Mouse (Mus musculus) brain, adult 2 months (tissue): ENCODE measurements around the gene Ick.
"Not testable (repeated sequence)": the region's sequence is repeated elsewhere in the genome, so short reads cannot be mapped to it uniquely, and the experiment has no call there.

Experiments used
- DNase-seq: peaks from one replicate; pipeline ENCODE4 v3.0.0; 2011; ENCODE audit warnings: low read depth, low spot score

Gene Ick

DNA sequence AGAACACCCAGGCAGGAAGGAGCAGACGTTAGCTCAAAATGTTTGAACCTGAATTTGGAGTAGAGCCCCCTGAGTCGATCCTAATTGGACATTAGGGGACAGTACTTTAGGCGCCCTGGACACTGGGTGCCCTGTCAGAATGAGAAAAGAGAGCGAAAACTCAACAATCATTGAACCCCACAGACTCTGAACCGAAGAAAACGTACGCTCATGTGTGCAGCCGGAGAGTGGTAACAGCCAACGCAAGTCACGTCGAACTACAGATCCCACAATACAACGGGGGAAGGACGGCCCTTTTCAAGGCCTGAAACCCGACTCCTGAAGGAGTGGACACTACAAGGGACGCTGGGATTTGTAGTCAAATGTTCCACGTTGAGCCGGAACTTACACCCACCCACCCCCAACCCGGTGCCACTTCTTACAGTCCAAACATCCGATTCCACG, at the start of gene Ick, which contains the start of gene Fbxo9:
Gene Ick, plus strand, starts transcription at position 397 of the 444 bp plus-strand sequence.
Gene Fbxo9, minus strand, starts transcription at position 270 of the 444 bp plus-strand sequence.
- peak; percentile 99 for DNase-seq

DNA sequence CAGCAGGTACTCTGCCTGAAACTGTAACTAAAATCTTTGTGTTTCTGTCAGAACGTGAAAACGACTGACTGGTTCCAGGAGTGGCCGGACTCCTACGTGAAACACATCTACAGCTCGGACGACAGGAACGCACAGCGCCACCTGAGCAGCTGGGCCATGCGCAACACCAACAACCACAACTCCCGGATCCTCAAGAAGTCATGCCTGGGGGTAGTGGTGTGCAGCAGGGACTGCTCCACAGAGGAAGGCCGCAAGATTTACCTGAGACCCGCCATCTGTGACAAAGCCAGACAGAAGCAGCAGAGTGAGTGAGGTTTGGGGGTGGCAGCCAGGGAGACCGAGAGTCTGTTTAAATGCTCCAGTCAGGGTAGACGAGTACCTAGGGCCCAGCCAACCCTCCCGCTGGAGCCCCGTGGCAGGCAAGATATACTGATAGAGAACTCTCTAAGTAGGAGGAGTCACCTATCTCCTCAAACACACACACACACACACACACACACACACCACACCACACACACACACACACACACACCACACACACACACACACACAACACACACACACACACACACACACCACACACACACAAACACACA, 49.4 kb upstream of the Ick start:
- DNase-seq: no peak

DNA sequence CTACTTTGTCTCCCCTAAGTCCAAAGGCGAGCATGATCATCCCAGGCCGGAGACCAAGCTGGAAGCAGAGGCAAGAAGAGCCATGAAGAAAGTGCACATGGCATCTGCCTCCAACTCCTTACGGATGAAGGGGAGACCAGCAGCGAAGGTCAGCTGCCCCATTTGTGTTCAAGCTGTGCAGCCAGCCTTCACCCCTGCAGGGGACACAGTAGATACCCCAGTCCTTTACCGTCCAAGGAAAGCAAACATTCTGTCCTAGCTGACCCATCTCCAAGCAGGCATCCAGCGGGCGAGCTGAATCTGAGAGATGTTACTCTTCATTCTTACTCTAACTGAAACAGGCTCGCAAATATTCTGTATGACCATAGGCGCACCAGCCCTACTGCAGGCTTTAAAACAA, 46.6 kb upstream of the Ick start:
- no peak for DNase-seq

DNA sequence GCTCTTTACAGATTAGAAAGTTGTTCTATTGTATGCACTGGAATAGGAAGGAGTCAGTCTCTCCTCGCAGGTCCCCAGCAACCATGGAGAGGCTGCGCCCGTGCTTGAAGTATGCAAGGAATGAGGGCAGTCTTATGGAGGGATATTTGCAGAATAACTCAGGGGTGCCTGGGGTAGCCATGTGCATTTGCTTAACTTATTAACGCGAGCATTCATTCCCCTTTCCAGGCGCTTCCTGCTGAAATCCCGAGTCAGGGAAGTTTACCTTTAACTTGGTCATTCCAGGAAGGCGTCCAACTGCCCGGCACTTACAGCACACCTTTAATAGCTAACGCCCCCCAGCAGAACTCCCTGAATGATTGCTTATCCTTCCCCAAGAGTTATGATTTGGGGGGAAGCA, 44.9 kb upstream of the Ick start:
- no peak for DNase-seq

DNA sequence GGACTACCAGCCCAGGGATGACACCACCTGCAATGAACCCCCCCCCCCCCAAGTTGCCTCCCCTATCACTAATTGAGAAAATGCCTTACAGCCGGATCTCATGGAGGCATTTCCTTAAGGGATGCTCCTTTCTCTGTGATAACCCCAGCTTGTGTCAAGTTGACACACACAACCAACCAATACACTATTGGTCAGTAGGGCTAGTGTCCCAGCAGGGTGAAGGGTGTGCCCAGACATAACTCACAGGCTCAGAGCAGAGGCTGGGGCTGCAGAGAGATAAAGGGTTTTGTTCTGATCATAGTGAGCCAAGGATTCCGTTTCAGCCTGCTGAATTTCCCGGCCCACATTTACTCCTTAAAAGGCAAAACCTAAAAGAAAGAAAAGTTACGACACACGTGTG, 38.5 kb upstream of the Ick start:
- DNase-seq: no peak

DNA sequence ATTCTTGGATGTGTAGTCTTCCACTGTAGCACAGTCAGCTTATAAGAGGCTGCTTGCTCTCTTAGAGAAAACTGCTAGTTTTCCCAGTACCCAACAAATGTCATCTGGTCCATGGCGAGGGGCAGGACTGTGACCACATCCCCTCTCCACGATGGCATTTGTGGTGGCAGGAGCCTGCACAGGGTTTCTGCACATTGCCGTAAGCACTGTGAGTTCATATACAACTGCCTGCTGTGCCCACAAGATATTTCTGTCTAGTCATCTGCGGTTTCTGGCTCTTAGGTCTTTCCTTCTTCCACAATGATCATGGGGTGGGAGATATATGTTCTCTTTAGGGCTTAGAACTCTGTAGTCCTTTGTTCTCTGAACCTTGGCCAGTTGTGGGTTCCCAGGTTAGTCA, 37.4 kb upstream of the Ick start:
- no peak for DNase-seq

DNA sequence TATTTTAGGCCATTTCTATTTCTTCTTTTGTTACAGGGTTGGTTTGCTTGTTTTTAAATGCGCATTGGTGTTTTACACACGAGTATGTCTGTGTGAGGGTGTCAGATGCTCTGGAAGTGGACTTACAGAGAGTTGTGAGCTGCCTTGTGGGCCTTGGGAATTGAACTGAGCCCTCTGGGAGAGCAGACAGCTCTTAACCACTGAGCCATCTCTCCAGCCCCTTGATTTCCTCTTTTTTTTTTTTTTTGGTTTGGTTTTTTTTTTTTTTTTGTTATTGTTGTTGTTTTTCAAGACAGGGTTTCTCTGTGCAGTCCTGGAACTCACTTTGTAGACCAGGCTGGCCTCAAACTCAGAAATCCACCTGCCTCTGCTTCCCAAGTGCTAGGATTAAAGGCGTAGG, 35.7 kb upstream of the Ick start:
- not testable (repeated sequence) for DNase-seq

DNA sequence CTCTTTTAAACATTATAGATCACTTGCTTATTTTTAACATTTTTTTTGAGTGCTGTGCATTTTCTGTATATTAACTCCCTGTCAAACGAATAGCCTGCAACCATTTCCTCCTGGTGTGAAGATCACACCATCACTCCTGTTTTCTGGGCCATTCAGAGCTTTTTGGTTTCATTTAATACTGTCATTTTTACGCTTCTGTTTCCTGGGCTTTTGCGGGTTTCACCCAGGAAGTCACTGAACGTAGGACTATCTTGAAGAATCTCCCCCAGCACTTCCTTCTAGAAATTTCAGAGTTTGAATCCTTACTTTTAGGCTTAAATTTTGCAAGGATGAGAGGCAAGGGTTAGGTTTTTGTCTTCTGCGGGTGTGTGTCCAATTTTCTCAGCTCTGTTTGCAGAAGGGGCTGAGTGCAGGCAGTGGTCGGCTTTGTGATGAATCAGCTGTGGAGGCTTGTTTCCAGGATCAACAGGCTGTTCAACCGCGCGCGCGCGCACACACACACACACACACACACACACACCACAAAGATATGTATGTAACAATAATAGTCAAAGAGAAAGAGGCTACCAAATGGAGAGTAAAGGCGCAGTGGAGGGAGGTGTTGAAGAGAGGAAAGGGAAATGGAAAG, 35.2 kb upstream of the Ick start:
- no peak for DNase-seq

DNA sequence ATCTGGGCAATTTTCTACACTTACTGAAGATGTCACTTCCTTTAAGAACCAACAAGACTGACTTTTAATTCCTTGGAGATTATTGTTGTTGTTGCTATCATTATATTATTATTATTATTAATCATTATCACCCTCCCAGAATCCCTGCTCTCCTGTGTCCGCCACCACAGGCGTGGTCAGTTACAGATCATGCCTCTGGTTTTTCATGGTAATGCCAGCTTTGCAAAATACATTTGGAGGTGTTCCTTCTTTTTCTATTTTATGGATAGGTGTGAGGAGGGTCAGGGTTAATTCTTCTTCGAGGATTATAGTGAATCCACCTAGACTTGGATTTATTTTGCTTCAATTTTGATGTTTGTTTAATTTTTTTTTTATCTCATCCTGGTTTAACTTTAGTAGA, 33.7 kb upstream of the Ick start:
- DNase-seq: no peak

DNA sequence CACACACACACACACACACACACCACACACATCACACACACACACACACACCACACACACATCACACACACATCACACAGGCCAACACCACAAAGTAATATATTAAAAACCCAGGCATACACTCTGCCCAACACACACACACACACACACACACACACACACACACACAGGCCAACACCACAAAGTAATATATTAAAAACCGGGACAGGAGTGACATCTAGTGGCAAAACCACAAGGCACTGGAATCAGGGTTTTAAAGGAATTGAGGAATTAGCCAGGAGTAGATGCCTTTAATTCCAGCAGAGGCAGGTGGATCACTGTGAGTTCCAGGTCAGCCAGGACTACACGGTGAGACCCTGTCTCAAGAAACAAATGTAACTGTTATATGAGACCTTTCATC, 30.8 kb upstream of the Ick start:
- peak; percentile 43 for DNase-seq

DNA sequence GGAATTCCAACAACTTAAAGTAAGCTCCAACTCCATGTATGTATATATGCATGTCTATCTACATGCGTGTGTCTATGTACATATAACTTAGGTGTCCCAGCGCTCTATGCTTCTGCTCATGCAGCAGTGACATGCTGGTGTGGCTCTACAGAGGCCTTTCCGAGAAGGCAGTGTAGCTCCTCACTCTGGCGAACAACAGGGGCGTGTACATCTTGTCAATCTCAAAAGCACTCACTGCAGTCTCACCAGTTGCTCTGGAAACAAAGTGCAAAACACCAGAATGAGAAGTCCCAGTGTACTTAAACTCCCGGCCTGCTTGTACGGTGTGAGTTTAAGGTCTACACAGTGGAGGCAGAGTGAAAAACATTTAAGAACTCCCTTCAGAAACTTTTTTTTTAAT, 27.2 kb upstream of the Ick start:
- DNase-seq: no peak

DNA sequence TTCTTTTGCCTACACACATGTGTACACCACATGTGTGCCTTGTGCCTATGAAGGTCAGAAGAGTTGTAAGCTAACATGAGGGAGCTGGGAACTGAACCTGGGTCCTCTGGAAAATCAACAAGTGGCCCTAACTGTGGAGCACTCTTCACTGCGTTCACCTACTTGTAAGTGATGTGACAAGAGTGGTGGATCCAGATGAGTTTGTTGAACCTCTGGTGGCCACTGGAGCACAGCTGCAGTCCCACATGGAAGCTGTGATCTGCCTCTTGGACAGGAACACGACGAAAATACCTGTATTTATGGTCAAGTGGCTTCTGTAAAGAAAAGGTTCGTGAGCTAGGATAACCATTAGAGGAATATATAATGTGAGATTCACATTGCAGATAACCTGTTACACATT, 24.7 kb upstream of the Ick start:
- DNase-seq: no peak

DNA sequence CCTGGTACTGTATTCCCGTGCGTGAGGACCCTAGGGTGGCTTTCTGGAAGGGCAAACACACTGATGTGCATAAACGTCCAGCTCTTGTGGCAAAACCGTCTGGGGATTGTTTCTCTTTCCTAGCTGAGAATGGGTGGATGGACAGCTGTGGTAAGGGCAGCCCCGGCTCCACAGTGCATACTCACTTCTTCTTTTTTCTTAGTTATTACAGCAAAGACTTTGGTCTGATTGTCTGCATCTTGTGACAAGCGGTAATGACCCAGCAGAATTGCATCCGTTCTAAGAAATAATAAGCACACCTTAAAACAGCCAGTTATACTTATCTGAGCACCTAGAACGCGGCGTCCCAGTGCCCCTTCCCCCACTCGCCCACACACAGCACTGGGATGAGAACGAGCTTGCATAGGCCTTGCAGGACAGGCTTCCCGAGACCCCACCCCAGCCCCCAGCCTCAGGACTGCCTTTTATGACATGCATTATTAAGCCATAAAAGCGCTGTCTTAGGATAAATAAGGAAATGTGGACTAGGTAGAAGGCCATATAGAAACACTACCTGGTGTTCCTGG, 23.2 kb upstream of the Ick start:
- DNase-seq: no peak

DNA sequence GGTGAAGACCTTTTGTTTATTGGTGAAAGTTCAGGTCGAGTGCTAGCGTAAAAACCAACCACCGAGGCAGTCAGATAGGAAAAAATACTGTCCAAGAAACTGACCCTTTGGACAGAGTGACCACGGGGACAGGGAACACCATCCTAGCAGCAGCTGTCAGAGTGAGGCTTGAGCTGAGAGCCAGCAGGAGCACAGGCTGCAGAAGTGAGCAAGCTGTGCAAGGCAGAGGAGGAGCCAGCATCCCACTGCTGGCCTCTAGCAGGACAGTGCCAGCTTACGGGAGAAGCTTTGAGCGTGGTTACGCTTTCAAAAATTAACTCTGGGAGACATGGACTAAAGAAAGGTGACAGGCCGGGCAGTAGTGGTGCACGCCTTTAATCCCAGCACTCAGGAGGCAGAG, 21.2 kb upstream of the Ick start:
- no peak for DNase-seq

DNA sequence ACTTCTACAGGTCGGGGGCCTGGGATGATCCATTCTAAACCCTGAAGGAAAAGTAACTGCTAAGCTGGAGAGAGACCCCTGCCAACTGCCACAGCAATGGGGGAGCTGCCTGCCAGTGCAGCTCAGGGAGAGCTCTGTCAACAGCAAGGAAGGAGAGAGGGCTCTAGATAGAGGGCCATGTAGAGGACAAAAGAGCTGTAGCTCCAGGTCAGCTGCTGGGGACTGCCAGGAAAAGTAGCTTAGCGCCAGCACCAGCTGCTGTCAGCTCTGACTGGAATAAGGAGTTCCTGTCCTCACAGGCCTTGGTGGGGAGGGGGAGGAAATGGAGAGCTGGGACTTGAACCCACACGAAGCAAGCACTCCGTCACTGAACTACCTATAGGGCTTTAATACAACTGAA, 20.5 kb upstream of the Ick start:
- DNase-seq: peak; percentile 20

DNA sequence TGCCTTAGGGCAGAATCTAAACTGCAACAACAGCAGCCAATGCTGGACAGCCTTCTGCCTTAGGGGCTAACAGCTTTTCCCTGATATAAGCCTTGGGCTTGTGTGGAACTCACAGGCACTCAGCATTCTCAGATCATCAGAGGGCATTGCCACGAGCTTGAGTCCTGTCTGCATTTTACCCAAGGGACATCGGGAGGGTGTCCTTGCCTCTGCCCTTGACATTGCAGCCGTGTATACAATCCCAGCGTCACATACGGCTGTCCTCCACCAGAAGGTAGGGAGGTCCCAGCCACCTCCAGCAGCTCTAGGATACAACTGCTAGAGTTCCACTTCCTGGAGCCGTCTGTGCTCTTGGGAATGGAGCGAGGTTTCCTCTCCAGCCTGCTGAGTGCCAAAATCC, 20.0 kb upstream of the Ick start:
- DNase-seq: peak; percentile 20

DNA sequence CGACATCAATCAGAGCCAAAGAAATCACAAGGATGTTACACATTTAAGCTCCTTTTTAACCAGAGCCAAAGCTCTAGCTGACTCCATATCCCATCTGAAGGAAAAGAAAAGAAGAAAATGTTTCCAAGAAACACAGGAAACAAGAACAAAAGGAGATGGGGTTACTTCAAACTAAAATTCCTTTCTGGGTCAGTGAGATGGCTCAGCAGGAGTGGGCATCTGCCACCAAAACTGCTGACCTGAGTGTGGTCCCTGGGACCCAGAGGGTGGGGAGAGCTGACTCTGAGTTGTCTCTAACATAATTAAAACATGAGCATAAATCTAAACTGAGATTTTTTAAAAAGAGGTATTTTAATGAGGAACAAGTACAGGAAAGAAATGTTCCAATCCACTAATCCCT, 19.1 kb upstream of the Ick start:
- DNase-seq: peak; percentile 20

DNA sequence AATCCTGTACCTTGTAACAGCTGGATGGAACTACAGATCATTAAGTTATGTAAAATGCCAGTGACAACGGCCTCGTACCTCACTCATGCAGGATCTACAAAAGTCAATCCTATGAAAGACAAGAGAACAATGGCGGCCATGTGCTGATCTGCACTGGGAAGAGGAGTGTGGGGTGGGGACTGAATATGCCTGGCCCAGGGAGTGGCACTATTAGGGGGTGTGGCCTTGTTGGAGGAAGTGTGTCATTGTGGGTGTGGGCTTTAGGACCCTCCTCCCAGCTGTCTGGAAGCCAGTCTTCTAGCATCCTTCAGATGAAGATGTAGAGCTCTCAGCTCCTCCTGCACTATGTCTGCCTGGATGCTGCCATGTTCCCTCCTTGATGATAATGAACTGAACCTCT, 18.4 kb upstream of the Ick start:
- DNase-seq: no peak

DNA sequence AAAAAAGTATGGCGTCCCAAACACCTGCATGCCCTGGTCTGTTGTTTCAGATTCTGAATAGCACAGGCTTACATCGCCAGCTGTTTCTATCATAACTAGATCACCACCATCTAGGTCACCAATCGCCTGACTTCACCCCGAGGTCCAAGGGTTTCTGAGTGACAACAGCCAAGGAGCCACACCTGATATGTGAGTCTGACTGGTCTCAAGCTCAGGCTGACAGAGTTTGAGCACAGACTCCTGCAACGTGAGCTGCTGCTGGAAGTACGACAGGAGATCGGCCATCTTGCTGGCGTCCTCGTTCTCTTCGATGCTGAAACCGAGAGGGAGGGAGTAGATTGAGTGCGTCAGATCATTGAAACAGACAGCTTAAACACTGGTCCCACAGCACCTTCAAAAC, 13.3 kb upstream of the Ick start:
- no peak for DNase-seq

DNA sequence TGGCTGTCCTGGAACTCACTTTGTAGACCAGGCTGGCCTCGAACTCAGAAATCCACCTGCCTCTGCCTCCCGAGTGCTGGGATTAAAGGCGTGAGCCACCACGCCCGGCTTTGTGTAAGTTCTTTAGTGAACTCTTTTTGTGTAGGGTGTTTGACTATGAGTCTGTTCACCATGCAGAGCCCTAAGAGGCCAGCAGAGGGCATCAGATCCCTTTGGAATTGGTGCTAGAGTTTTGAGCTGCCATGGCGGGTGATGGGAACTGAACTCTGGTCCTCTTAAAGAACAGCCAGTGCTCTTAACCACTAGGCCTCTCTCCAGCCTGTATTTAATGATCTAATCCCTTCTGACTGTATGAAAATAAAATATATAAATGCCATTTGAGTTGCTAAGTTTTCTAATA, 12.6 kb upstream of the Ick start:
- no peak for DNase-seq

DNA sequence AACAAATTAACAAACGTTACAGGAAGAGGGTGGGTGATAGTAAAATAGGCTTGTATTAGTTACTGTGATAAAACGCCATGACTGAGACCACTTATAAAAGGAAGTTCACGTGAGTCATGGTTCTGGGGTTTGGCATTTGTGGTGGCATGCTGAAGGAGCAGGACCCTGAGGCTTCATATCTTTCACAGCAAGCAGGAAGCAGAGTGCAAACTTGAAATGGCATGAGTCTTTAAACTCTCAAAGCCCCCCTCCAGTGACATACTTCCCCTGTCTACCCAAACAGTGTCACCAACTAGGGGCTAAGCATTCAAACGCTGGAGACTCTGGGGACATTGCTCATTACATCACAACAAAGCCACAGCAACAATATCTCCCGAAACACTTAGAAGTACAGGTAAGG, 8.0 kb upstream of the Ick start:
- no peak for DNase-seq

DNA sequence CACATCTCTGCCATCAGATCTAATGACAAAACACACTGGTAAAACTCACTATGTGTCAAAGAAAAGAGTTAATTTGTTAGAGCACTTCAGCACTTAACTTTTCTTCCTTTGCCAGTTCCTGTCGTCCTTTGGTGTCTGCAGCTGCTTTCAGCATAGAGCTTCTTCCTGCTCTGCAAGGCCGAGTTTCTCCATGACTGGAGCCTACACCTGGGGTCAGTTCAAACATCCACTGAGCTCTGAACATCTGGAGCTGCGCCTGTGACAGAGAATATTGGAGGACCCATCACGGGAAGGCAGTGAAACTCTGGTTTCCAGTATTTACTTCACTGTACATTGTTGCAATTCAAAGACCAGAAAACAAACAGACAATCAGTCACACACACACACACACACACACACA, 7.6 kb upstream of the Ick start:
- DNase-seq: no peak

DNA sequence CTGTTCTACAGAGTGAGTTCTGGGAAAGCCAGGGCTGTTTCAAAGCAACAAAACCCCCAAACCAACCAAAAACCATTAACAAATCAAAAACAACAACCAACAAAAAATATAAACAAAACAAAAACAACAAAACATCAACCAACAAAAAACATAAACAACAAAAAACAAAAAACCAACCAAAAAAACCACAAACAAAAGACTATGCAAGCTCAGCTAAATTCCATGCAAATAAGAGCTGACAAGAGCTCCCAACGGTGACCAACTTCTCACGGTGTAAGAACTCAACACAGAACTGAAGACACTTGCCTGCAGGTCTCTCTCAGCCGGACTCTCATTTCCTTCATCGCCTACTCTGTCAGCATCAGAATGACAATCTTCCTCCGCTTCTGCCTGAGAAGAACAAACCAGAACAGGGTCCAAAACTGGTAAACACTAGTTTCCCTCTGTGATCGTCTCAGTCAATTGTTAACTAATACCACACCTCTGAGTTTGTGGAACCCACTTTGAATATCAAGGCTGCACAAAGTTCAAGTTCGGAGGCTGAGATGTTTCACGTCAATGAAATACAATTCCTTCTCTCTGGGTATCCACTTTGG, 4.9 kb upstream of the Ick start:
- no peak for DNase-seq
